Mouse (Mus musculus): ENCODE results near the gene Trim7. TPM values are rescaled to one million over a fixed set of nuclear protein-coding genes. Genes with fewer than 3 reads are reported as not detected.
"Not testable (repeated sequence)": the region's sequence is repeated elsewhere in the genome, so short reads cannot be mapped to it uniquely, and the experiment has no call there.

Trim7 gene
- polyA plus RNA-seq, 3 experiments from 2014 or later: 0.58 to 2.1 (median 1.1) TPM

DNA sequence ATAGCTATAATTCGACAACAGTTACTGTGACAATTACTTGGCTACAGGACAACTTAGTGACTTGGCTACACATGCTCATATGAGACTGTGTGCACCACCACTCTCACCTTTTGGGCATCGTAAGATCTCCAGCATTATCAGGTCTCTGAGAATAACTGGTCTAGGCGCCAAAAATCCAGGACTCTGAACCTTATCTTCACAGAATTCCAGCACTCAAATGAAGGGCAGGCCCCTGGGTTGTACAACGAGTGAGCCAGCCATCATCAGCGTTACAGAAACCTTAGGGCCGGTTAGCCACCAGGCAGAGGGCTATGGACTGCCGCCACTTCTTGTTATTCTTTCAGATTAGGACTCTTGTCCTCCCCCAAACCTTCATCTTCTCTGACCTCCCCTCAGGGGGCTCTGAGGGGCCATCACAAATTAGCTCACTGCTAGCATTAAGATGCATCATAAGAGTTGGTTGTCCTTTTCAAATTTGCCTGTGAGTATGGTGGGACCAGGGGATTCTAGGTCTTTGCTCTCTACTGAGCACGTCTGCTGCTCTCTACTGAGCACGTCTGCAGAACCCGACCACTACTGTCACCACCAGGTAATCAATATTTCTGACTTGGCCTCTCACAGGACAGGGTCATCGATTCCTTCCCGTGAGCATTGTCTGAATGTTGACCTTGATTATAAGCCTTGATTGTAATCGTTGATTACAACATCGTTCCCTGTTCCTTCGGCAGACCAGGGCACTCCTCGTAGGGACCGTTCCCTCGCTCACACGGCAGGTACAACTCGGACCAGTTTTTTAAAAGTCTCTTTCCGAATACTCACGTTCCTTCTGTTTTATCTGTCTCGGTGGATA lies 26.9 kb downstream of the Trim7 start:
- no peak for ATAC-seq

DNA sequence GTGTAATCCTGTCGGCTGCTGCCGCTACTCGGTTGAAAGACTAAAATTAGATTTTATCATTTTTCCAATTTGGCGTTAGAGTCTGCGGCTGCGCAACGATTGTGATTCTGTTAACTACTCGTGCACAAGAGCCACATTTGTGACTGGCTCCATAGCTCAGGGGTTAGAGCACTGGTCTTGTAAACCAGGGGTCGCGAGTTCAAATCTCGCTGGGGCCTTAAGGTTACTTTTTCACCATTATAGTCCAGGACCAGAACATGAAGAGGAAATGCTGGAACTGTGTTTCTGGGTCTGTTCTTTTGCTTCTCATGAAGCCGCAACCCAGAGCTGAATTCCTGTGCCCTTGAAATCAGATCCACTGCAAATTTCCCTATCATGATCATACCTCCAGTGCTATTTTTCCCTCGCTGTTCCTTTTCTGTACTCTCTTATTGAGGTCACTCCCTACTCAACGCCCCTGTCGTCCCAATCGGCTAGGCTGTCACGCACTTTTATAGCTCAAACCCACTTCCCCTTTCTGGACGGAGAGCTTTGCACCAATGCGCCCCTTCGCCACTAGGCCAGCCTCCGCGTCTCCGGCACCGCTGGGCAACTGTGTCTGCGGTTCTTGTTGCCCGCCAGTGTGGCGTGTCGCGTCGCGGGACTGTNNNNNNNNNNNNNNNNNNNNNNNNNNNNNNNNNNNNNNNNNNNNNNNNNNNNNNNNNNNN lies 27.7 kb downstream of the Trim7 start:
- ATAC-seq: peak; percentile 47

DNA sequence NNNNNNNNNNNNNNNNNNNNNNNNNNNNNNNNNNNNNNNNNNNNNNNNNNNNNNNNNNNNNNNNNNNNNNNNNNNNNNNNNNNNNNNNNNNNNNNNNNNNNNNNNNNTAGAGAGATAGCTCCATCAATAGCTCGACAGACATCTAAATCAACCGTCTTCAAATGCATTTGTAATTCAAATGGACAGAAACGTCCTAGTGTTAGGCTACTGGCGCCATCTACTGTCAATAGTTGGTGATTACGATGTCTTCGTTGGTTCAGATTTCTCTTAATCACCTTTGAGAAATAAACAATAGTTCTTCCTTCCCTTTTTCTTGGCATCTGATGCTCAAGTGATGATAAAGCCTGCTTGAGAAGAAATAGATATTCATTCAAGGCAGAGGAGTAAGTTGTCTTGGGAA lies 33.1 kb downstream of the Trim7 start:
- ATAC-seq: no peak

DNA sequence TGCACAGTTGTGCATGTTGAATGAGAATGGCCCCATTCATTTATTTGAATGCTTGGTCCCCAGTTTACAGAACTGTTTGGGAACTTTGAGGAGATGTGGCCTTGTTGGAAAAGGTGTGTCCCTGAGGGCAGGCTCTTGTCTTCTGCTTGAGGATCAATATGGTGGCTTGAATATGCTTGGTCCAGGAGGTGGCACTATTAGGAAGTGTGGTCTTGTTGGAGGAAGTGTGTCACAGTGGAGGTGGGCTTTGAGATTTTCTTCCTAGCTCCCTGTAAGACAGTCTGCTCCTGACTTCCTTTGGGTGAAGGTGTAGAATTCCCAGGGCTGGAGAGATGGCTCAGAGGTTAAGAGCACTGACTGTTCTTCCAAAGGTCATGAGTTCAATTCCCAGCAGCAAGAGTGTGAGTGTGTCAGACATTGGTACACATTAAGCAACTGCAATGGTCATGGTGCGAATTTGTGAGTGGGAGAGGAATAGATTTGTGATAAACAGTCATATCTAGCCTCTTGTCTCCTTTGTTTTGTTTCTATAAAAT lies 36.9 kb downstream of the Trim7 start:
- ATAC-seq: no peak

DNA sequence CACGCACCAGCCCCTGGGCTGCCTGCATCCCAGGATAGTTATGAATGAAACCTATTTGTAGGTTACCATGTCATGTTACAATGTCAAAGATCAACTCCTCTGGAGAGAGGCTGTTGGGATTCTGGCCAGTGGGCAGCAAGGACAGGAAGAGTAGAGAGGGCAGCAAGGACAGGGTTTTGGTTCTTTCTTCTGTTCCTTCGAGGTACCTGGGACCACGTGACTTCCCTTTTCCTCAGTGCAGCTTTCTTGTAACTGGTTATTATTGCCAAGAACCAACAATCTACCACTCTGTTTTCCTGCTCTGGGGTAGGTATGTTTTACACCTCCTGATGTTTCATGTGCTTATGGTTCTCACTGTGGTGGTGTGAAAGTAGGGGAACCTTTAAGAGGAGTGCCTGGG lies 37.9 kb downstream of the Trim7 start:
- no peak for ATAC-seq

DNA sequence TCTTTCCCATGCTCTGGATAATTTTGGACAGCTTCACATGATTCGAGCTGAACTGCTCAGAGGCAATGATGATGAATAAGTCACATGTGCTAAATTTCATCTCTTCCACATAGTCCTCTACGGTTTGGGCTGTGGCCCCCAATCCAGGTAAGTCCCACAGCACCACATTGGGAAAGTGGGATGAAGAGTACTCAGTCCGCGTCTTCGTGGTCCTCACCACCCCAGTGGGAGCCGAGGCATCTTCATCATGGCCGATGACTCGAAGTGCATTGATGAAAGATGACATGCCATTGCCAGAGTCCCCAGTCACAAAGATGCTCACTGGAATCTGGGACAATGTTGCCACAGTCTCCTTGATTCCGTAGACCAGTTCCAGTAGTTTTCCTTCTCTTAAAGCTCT lies 40.5 kb downstream of the Trim7 start:
- no peak for ATAC-seq

DNA sequence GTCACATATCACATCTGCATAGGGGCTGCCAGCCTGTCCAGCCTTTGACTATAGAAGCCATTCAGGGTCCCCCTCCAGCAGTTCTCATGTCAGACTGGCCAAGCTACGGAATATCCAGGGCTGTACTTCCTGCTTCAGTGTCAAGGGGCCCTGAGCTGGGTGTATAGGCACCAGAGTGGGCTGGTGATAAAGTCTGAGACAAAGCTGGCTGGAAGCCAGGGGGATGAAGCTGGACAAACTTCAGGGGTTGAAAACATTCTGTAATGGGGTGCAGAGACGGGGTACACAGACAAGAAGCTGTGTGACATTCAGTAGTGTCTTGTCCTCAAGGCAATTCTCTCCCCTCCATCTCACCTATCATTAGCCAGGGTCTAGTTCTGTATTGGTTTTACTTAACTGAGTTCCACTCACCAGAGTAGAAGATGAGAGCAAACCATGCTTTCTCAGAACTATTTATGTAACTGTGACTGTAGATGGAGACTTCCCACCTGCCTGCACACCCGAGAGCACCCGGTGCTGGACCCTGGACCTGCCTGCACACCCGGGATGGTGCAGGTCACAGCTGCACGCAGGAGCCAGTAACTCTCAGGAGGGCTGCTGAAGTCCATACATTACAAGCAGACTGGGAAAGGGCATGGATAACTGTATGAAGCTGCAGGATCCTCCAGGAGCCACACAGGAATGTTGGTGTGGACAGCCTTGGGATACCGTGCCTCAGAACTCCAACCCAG lies 43.6 kb downstream of the Trim7 start:
- no peak for ATAC-seq

DNA sequence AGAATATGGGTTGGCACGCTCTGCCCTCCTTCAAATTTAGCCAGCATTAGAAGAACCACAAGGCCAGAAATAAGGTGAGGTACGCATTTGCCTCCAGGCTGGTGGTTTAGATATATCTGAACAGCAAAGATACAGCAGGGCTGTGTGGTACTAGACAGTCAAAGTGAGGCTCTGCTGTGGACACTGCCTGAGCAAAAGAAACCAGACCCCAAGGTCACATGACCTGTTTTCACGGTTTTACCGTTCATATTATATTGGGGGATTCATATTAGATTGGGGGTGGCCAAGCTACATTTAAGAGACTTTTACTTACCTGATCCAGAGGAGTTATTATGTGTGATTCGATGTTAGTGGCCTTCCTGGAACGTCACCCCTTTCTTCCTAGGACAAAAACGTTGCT lies 44.8 kb downstream of the Trim7 start:
- no peak for ATAC-seq

DNA sequence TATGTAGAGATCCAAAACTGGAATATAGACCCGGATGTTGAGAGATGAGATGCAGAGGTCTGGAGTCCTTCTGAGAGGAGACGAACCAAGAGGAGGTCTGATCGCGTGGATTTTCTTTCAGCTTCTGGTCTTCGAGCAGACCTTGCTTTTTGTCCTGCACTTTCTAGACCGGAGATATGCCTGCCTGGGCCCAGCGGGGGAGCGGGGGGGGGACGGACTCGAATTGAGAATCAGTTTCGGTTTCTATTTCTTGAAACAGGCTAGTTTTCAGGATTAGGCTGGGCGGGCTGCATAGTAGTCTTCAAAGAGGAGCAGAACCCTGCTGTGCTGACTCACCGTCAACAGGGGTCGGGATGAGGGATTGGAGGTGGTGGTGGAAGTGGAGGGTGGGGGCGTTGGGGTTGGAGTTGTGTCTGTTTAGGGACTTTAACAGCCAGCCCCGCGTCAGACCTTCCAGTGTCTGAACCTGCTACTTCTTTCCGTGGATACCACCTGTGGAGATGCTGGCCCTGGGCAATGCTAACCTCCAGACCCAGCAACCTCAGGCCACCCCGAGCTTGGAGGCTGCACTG lies 45.3 kb downstream of the Trim7 start, which contains the start of gene Irgm1:
TSS of gene Irgm1 (minus strand) at position 483 of the 572 bp plus-strand sequence.
- ATAC-seq: peak; percentile 75

DNA sequence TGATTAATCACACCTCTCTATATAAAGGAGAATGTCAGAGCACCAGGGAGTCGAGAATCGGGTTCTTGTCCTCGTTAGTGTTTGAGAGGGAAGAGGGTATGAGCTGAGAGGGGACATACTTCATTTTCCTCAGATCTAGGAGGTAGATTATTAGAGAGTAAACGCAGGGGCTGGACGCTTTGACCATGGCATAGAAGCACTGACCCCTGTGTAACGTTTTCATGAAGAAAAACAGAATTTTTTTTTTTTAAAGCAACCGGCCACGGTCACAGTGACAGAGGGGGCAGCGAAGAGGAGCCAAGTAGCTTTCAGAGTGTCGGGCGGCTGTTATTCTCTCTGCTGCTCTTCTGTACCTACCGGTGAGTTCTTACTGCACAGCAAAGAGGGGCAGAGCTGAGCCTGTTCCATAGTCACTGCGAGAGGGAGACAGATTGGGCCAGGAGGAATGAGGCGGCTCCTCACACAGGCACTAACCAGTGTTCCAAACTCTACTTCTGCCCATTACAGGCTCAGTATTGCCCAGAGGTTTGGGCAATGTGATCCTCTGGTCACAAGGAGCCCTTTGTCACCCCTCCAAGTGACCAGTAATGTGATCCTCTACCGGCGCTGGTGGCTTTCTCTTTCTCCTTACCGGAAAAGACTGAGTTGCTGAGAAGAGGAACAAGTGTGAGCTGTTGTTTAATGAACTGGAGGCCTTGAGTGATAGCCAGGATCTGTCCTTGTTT lies 46.0 kb downstream of the Trim7 start:
- no peak for ATAC-seq

DNA sequence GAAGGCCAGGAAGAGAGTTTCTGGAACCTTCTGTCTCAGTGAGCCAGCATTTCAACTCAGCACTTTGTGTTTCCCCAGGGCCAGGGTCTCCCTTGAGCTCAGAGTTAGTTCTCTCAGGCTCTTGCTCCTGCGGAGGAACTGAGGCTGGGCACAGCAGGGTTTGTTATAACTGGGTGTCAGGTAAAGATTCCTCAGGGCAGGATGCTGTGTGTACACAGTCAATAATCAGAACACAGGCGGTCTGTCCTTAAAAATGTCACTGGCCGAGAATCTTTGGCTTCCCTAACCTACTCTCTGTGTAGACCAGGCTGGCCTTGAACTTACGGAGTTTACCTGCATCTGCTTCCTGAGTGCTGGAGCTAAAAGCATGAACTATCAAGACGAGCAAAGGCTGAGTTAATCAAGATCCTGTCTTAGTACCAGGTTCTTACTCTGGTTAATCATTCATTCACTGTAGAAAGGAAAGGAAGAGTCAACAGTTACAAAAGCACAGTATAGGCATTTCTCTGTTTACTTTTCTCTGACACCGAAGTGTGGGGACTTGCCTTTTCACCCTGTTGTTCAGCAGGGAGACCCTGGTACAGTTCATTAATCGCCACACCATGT lies 46.9 kb downstream of the Trim7 start:
- no peak for ATAC-seq

DNA sequence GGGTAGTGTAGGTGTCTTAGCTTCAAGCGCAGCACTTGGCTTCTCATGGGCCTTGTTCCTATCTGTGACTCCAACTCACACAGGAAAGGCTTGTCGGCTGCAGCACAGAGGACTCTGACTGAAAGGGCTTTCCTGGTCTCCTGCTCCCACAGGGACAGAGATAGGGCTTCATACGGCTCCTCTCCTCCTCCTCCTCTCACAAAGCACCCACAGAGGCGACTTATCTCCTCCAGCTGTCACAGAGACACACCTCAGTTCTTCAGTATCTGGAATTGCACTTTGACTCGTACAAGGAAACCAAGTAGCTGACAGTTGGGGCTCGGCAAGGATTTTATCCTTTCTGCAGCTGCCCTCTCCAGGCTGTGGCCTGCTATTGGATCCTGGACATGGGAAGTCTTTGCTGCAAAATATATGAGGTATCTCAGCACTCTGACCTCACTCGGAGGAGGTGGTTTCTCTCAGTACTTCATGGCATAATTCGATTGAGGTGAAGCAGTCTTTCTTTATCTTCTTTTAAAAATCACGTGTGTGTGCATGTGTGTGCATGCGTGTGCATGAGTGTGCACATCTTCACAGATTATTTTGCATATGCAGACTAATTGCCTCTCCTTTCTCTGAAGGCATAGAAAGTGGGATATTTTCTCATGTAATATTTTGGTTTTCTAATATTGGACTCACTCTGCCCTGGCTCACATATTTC lies 47.8 kb downstream of the Trim7 start:
- no peak for ATAC-seq

DNA sequence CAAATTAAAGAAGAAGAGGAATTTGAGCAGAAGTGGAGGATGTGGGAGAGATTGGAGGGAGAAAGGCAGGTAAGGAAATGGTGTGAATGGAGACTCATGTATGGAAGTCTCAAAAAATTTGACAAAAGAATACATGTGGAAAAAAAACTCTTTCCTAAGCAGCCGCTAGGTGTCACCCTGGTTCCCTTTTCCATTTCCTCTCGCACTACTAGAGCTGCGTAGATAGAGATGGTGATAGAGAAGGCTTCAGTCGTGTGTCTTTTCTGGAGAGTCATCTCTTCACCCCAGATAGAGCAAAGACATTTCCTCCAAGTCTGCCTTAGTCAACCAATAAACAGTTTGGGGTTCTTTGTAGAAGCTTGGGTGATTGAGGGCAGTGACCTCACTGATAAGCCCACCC lies 48.5 kb downstream of the Trim7 start:
- ATAC-seq: peak; percentile 63

DNA sequence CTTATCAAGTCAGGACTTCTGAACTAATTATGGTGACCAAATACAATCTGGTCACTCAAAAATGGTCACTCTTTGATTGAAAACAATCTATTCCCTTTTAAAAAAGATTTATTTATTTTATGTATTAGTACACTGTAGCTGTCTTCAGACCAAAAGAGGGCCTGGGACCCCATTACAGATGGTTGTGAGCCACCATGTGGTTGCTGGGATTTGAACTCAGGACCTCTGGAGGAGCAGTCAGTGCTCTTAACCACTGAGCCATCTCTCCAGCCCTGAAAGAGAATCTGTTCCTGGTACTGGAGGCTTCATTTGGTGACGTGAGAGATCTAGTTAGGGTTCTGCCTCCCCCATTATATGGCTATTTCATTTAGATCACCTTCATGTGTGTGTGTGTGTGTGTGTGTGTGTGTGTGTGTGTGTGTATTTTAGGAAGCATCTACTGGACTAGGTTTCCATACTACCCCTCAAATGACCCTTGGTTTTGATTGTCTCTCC lies 49.5 kb downstream of the Trim7 start:
- ATAC-seq: not testable (repeated sequence)

DNA sequence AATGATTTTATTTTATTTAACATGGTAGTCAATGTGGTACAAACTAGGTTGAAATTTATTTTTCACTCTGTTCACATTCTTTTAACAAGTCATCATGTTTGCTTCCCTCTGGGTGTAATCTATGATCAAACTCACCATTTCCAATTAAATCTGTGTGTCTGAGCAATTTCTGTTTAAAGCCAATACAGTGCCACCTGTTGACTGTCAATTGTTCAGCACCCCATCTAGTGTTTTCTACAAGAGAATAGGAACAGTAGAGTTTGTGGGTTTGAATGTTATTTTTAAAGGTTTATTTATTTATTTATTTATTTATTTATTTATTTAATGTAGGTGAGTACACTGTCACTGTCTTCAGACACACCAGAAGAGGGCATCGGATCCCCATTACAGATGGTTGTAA lies 50.7 kb downstream of the Trim7 start:
- no peak for ATAC-seq

DNA sequence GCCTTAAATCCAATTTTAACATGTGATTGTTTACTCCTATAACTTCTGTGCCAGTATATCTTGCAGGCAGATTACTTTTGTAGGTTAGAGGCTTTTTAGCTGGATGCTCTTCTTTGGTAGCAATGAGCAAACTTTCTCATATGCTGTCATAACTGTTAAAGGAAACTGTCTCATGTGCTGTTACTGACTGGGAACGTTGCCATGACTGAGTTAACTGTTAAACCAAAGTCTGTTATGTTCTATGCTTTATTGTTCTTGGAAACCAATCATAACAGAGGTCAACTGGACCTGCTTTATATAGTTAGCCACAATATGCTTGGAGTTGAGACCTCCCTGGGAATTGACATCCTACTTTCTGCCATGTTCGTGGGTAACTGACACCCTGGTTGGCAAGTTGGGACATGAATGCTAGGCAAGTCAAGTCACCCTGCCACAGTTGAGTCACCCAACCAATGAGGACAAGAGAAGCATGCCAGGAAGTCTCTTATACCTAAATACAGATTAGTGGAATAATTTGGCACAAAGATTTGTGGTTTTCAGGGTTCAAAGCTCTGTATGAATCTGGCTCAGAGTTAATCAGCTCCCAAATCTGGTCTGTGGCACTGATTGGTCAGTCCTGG lies 73.0 kb downstream of the Trim7 start:
- no peak for ATAC-seq

DNA sequence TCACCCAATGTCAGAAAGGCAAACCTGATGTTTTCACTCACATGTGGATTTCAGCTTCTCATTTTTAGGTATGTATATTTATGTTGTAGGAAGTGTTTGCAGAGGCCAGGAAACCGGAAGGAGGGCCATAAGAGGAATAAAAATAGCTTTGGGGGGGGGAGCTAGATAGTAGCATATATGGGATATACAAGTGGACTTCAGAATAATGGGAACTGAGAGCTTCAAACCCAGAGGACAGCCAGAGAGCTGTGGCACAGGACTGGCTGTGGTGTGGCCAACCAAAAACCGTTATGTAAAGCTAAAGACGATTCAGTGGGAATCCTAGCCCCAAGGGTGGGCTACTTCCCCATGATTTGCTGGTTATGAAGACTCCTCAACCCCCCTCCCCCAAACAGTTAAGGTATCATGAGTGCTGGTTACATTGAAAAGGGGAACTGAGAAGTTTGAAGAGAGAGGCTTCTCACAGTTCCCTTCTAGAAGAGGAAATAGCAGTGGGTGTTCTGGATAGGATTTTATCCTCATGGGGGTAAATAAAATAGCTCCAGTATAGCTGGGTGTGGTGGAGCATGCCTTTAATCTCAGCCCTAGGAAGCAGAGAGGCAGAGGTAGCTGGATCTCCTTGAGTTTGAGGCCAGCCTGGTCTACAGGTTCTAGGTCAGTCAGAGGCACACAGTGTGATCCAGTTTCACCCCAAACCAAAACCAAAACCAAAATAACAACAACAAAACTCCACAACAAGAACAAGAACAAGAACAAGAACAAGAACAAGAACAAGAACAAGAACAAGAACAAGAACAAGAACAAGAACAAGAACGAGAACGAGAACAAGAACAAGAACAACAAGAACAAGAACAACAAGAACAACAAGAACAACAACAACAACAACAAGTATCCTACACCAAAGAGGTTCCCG lies 75.0 kb downstream of the Trim7 start:
- ATAC-seq: not testable (repeated sequence)

DNA sequence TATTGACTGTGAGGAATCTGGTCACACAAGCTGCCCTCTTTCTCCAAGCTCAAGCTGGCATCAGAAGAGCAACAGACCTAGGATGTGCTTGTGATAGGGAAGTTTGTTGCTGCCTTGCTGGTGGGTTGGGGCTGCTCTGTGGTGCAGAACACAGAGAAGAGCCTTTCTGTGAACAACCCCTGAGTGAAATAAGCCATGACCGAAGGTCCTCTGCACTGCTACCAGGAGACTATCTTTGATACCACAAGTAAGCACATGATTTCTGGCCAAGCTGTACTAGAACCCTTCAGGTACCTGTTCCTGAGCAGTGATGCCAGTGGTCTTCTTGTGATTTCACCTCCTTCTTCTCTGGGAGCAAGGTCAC lies 75.6 kb downstream of the Trim7 start:
- ATAC-seq: not testable (repeated sequence)
